Mouse (Mus musculus): Measurements from ENCODE around the gene Rph3al.

DNA sequence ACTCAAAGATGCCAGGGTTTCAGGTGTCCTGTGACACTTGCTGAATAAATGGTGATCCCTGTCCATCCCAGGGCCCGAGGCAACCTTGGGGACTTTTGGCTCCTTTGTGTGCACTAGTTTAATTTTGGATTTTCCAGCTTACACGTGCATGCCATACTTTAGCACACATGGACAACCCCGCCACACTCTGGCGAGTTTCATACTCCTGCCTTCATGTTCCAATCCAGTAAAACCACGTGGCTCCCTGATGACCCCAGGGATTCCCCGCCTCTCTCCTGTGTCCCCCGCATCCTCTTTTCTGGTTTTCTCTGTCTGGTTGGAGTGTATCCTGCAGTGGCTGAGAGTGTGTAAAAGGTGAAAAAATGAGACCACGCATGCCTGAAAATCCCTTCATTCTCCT lies 110.8 kb downstream of the Rph3al start:
- no peak for TF ChIP-seq CTCF (IDR thresholded peaks at IDR 0.05; ENCODE audit: borderline replicate concordance, insufficient read depth, low read length)
- TF ChIP-seq POLR2A (IDR thresholded peaks at IDR 0.05; ENCODE audit: low read depth, low read length): no peak

Data from embryonic fibroblast, embryonic 13.5 days (primary cell).